Mouse (Mus musculus): ENCODE results near the gene Crim1. TPM values are rescaled to one million over a fixed set of nuclear protein-coding genes. Genes with fewer than 3 reads are reported as not detected.

The Crim1 gene
- polyA plus RNA-seq, 1 experiment, result 7.1 TPM

DNA sequence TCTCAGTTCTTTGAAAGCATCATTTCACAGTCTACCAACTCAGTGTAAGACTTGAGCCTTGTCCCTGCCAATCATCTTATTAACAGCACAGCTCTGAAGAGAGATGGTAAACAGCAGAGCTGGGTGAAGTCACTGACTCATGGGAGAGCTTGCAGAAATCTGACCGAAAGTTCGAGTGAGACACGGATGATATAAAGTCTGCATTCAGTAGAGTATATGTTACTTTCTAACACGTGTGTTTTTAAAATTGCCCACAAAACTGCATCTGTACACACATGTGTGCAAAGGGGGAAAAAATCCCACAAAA lies 75.4 kb downstream of the Crim1 start:
- TF ChIP-seq MYOD1 (IDR thresholded peaks at IDR 0.05; ENCODE audit: control insufficient read depth, insufficient read length, low read depth) (no peak), FOSL1 (IDR thresholded peaks at IDR 0.05; ENCODE audit: insufficient read depth, low read length, poor library complexity, severe bottlenecking) (no peak), USF1 (IDR thresholded peaks at IDR 0.05; ENCODE audit: low read depth) (no peak), MAX (IDR thresholded peaks at IDR 0.05) (no peak), MYOG (IDR thresholded peaks at IDR 0.05; ENCODE audit: control insufficient read depth, extremely low read depth, insufficient read length) (no peak), CTCF (IDR thresholded peaks at IDR 0.05; ENCODE audit: control insufficient read depth, insufficient read depth, insufficient read length) (no peak), CEBPB (IDR thresholded peaks at IDR 0.05; ENCODE audit: low read depth) (no peak)

DNA sequence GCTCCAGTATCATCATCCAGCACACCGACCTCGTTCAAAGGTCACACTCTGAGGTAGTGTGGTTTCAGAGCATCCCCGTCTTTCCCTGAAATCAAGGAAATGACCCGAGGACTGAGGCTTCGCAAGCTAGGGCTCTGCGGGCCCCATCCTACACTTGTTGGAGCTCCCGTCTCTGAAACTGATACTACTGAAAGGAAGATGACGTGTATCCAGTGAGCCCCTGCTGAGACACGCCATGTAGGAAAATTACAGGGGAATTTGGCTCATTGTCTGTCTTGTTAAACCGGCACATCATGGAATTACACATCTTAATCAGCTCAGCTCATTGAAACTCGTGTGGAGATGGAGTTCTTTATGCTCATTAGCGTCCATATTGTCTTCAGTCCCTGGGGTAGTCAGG lies 79.1 kb downstream of the Crim1 start:
- H3K79me2 ChIP-seq (ENCODE audit: control insufficient read depth, insufficient read depth), result no peaks in the 10 kb centered on the region
- H3K4me3 ChIP-seq (ENCODE audit: insufficient read depth, poor library complexity, severe bottlenecking), result no peak overlapping the region
- no peaks in the 10 kb centered on the region for H3K27me3 ChIP-seq (ENCODE audit: control insufficient read depth, insufficient read depth, insufficient read length)
- H3K79me3 ChIP-seq (ENCODE audit: low read depth), result no peaks in the 10 kb centered on the region
- no peak overlapping the region for H3ac ChIP-seq (ENCODE audit: control insufficient read depth, insufficient read length, low read depth)
- TF ChIP-seq FOSL1 (IDR thresholded peaks at IDR 0.05; ENCODE audit: insufficient read depth, low read length, poor library complexity, severe bottlenecking) (no peak), CTCF (IDR thresholded peaks at IDR 0.05; ENCODE audit: control insufficient read depth, insufficient read depth, insufficient read length) (no peak), CEBPB (IDR thresholded peaks at IDR 0.05; ENCODE audit: low read depth) (no peak), USF1 (IDR thresholded peaks at IDR 0.05; ENCODE audit: low read depth) (no peak), MYOG (IDR thresholded peaks at IDR 0.05; ENCODE audit: control insufficient read depth, extremely low read depth, insufficient read length) (no peak)
- peaks cover 4% of the 10 kb centered on the region for H3K36me3 ChIP-seq (ENCODE audit: control insufficient read depth, insufficient read depth)

More for the DNA sequence above, 75.4 kb downstream of the Crim1 start:
- Histone ChIP-seq H3K79me2 (ENCODE audit: control insufficient read depth, insufficient read depth) (peaks cover 14% of the 10 kb centered on the region), H3K27me3 (ENCODE audit: control insufficient read depth, insufficient read depth, insufficient read length) (no peaks in the 10 kb centered on the region), H3K36me3 (ENCODE audit: control insufficient read depth, insufficient read depth) (no peaks in the 10 kb centered on the region), H3ac (ENCODE audit: control insufficient read depth, insufficient read length, low read depth) (no peak overlapping the region), H3K4me3 (ENCODE audit: insufficient read depth, poor library complexity, severe bottlenecking) (no peak overlapping the region), H3K79me3 (ENCODE audit: low read depth) (peaks cover 6% of the 10 kb centered on the region)

DNA sequence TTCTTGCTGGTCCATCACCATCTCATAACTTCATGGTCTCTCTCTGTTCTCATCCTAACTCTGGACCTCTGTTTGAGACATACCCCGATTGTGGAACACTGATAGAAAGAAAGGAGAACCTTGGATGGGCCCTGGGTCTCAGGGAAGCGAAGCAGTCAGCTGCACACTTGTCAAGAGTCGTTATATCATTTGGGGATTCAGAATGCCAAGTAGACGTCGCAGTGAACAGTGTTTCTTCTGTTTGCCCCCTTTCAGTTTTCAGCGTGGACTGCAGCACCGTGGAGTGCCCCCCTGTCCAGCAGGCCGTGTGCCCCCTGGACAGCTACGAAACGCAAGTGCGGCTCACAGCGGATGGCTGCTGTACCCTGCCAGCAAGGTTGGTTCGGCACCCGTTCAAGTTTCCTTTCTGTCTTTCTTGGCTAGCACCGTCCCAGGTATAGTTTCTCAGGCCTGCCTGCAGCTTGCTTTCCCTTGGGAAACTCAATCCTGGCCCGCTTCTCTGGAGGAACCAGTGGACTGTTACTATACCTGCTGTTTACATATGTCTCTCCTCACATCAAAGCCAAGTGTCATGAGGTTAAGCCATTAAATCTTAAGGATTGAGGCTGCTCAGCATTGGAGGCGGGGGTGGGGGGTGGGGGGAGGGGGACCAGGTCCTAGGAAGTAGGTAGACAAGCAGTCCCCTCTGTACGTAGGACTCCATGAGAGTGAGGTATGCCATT lies 81.1 kb downstream of the Crim1 start:
- Histone ChIP-seq H3K27me3 (ENCODE audit: control insufficient read depth, insufficient read depth, insufficient read length) (no peaks in the 10 kb centered on the region), H3K79me2 (ENCODE audit: control insufficient read depth, insufficient read depth) (no peaks in the 10 kb centered on the region), H3K79me3 (ENCODE audit: low read depth) (no peaks in the 10 kb centered on the region), H3K4me3 (ENCODE audit: insufficient read depth, poor library complexity, severe bottlenecking) (no peak overlapping the region), H3ac (ENCODE audit: control insufficient read depth, insufficient read length, low read depth) (no peak overlapping the region), H3K36me3 (ENCODE audit: control insufficient read depth, insufficient read depth) (peaks cover 4% of the 10 kb centered on the region)
- no peak for TF ChIP-seq CEBPB (IDR thresholded peaks at IDR 0.05; ENCODE audit: low read depth)
- no peak for TF ChIP-seq MYOG (IDR thresholded peaks at IDR 0.05; ENCODE audit: control insufficient read depth, extremely low read depth, insufficient read length)
- TF ChIP-seq USF1 (IDR thresholded peaks at IDR 0.05; ENCODE audit: low read depth), result no peak
- TF ChIP-seq FOSL1 (IDR thresholded peaks at IDR 0.05; ENCODE audit: insufficient read depth, low read length, poor library complexity, severe bottlenecking), result no peak
- no peak for TF ChIP-seq CTCF (IDR thresholded peaks at IDR 0.05; ENCODE audit: control insufficient read depth, insufficient read depth, insufficient read length)
- TF ChIP-seq MAX (IDR thresholded peaks at IDR 0.05), result no peak
- no peak for TF ChIP-seq MYOD1 (IDR thresholded peaks at IDR 0.05; ENCODE audit: control insufficient read depth, insufficient read length, low read depth)

DNA sequence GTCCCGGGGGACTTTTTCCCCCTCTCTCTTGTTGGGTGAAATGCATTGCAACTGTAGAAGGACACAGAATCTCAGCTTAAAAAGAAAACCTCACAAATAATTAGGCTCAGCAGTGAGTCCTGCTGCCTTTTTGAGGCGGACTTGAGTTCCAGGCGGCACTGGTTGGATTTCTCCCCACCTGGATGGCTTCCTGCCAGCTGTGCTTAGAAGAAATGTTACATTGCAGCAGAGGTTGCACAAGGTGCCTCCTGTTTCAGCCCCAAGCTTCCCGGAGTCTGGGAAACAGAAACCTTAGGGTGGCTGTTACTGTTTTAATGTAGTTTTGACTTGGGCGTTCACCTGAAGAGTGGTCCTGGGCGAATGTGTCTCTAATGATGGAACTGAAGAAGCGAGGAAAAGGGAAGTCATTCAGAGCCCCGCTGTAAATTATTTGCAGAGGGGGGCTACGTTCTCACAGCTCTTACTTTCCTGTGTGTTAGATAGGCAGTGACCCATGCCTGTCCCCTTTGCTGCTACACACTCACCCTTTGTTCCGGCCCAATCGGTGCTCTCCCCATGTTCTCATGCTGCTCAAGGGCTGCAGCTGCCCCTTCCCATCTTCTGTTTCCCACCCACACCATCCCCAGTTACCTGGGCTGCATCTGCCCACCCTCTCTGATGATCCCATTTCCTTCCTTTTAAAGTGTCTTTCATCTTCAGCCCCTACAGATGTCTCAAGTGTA lies 83.4 kb downstream of the Crim1 start:
- H3K79me2 ChIP-seq (ENCODE audit: control insufficient read depth, insufficient read depth), result no peaks in the 10 kb centered on the region
- peaks cover 4% of the 10 kb centered on the region for H3K36me3 ChIP-seq (ENCODE audit: control insufficient read depth, insufficient read depth)
- TF ChIP-seq CTCF (IDR thresholded peaks at IDR 0.05; ENCODE audit: control insufficient read depth, insufficient read depth, insufficient read length), result no peak
- no peak for TF ChIP-seq FOSL1 (IDR thresholded peaks at IDR 0.05; ENCODE audit: insufficient read depth, low read length, poor library complexity, severe bottlenecking)
- no peak for TF ChIP-seq MYOG (IDR thresholded peaks at IDR 0.05; ENCODE audit: control insufficient read depth, extremely low read depth, insufficient read length)
- TF ChIP-seq MAX (IDR thresholded peaks at IDR 0.05), result no peak
- TF ChIP-seq MYOD1 (IDR thresholded peaks at IDR 0.05; ENCODE audit: control insufficient read depth, insufficient read length, low read depth), result no peak
- no peak for TF ChIP-seq CEBPB (IDR thresholded peaks at IDR 0.05; ENCODE audit: low read depth)
- TF ChIP-seq USF1 (IDR thresholded peaks at IDR 0.05; ENCODE audit: low read depth), result no peak
- H3ac ChIP-seq (ENCODE audit: control insufficient read depth, insufficient read length, low read depth), result no peak overlapping the region
- no peaks in the 10 kb centered on the region for H3K27me3 ChIP-seq (ENCODE audit: control insufficient read depth, insufficient read depth, insufficient read length)
- no peak overlapping the region for H3K4me3 ChIP-seq (ENCODE audit: insufficient read depth, poor library complexity, severe bottlenecking)
- no peaks in the 10 kb centered on the region for H3K79me3 ChIP-seq (ENCODE audit: low read depth)

DNA sequence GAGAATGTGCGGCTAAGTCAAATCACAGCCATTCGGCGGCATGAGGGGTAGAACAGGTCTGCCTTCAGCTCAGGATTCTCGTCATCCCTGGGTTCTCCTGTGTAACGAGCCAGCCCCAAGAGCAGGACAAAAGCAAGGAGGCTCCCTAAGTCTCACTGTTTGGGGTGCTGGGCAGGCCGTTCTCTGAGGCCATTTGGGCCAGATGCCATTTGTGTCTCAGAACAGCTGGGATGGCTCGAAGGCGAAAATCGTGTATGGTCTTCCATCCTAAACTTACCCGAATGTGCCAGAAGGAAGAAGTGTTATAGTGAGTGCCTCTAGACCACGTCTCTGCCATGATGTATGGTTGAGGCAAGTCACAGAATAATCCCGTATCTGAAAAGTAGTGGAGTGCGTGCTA lies 86.0 kb downstream of the Crim1 start:
- Histone ChIP-seq H3K79me3 (ENCODE audit: low read depth) (no peaks in the 10 kb centered on the region), H3K4me3 (ENCODE audit: insufficient read depth, poor library complexity, severe bottlenecking) (no peak overlapping the region), H3ac (ENCODE audit: control insufficient read depth, insufficient read length, low read depth) (no peak overlapping the region), H3K79me2 (ENCODE audit: control insufficient read depth, insufficient read depth) (no peaks in the 10 kb centered on the region), H3K36me3 (ENCODE audit: control insufficient read depth, insufficient read depth) (peaks cover 4% of the 10 kb centered on the region), H3K27me3 (ENCODE audit: control insufficient read depth, insufficient read depth, insufficient read length) (no peaks in the 10 kb centered on the region)
- TF ChIP-seq MYOG (IDR thresholded peaks at IDR 0.05; ENCODE audit: control insufficient read depth, extremely low read depth, insufficient read length), result no peak
- no peak for TF ChIP-seq CTCF (IDR thresholded peaks at IDR 0.05; ENCODE audit: control insufficient read depth, insufficient read depth, insufficient read length)
- TF ChIP-seq MAX (IDR thresholded peaks at IDR 0.05), result no peak
- TF ChIP-seq FOSL1 (IDR thresholded peaks at IDR 0.05; ENCODE audit: insufficient read depth, low read length, poor library complexity, severe bottlenecking), result no peak
- no peak for TF ChIP-seq MYOD1 (IDR thresholded peaks at IDR 0.05; ENCODE audit: control insufficient read depth, insufficient read length, low read depth)
- no peak for TF ChIP-seq USF1 (IDR thresholded peaks at IDR 0.05; ENCODE audit: low read depth)
- TF ChIP-seq CEBPB (IDR thresholded peaks at IDR 0.05; ENCODE audit: low read depth), result no peak

Measured in C2C12 (cell line).